Mouse (Mus musculus) cerebellum, adult 9-11 months (tissue): ENCODE measurements around the gene 1700018F24Rik.
"Not testable (repeated sequence)": the region's sequence is repeated elsewhere in the genome, so short reads cannot be mapped to it uniquely, and the experiment has no call there.

Experiments
- DNase-seq: peaks from one replicate; pipeline ENCODE4 v3.0.0; 2022

Gene 1700018F24Rik

GRCm38 (mm10) chr5:145042690-145043089 lies at the start of gene 1700018F24Rik:
Gene 1700018F24Rik, plus strand, starts transcription at chr5:145042990.
- DNase-seq: not testable (repeated sequence)

GRCm38 (mm10) chr5:144998491-144998890 lies 44.3 kb upstream of the 1700018F24Rik start:
- no peak for DNase-seq

- DNase-seq: no peak
Observed at GRCm38 (mm10) chr5:145003362-145003761, 39.4 kb upstream of the 1700018F24Rik start.

- DNase-seq: no peak
Observed at GRCm38 (mm10) chr5:145004495-145004894, 38.3 kb upstream of the 1700018F24Rik start.

- DNase-seq: no peak
Observed at GRCm38 (mm10) chr5:145005596-145005995, 37.2 kb upstream of the 1700018F24Rik start.

- no peak for DNase-seq
Observed at GRCm38 (mm10) chr5:145008878-145009659, 33.7 kb upstream of the 1700018F24Rik start.

- DNase-seq: no peak
Observed at GRCm38 (mm10) chr5:145014278-145014677, 28.5 kb upstream of the 1700018F24Rik start.

- DNase-seq: not testable (repeated sequence)
Observed at GRCm38 (mm10) chr5:145016761-145017160, 26.0 kb upstream of the 1700018F24Rik start.

- DNase-seq: not testable (repeated sequence)
Observed at GRCm38 (mm10) chr5:145020254-145020653, 22.5 kb upstream of the 1700018F24Rik start.

- DNase-seq: not testable (repeated sequence)
Observed at GRCm38 (mm10) chr5:145020712-145021111, 22.1 kb upstream of the 1700018F24Rik start.

GRCm38 (mm10) chr5:145030476-145030875 lies 12.3 kb upstream of the 1700018F24Rik start:
- DNase-seq: not testable (repeated sequence)

- DNase-seq: not testable (repeated sequence)
Observed at GRCm38 (mm10) chr5:145032391-145032790, 10.4 kb upstream of the 1700018F24Rik start, which contains the start of gene Gm4871. Gene Gm4871, minus strand, starts transcription at chr5:145032754.

- no peak for DNase-seq
Observed at GRCm38 (mm10) chr5:145041628-145042027, 1.2 kb upstream of the 1700018F24Rik start.

GRCm38 (mm10) chr5:145054187-145054586 lies 11.4 kb downstream of the 1700018F24Rik start:
- not testable (repeated sequence) for DNase-seq

- no peak for DNase-seq
Observed at GRCm38 (mm10) chr5:145057907-145058306, 15.1 kb downstream of the 1700018F24Rik start.

GRCm38 (mm10) chr5:145058722-145059121 lies 15.9 kb downstream of the 1700018F24Rik start:
- no peak for DNase-seq

GRCm38 (mm10) chr5:145059524-145059923 lies 16.7 kb downstream of the 1700018F24Rik start:
- no peak for DNase-seq

- no peak for DNase-seq
Observed at GRCm38 (mm10) chr5:145064765-145065340, 22.1 kb downstream of the 1700018F24Rik start.

GRCm38 (mm10) chr5:145068863-145069262 lies 26.1 kb downstream of the 1700018F24Rik start:
- no peak for DNase-seq

GRCm38 (mm10) chr5:145069707-145070106 lies 26.9 kb downstream of the 1700018F24Rik start:
- DNase-seq: peak; percentile 39

GRCm38 (mm10) chr5:145071342-145071741 lies 28.6 kb downstream of the 1700018F24Rik start:
- no peak for DNase-seq

- DNase-seq: no peak
Observed at GRCm38 (mm10) chr5:145075081-145075480, 32.3 kb downstream of the 1700018F24Rik start.

GRCm38 (mm10) chr5:145081866-145082613 lies 39.2 kb downstream of the 1700018F24Rik start:
- DNase-seq: no peak
